Mouse (Mus musculus) heart, embryonic 10.5 days (tissue): ENCODE measurements around the gene Ppip5k2. TPM values are rescaled to one million over a fixed set of nuclear protein-coding genes. Genes with fewer than 3 reads are reported as not detected.

ENCODE experiments used
- DNase-seq: peaks from one replicate; pipeline ENCODE4 v3.0.0-alpha.2; 2017; ENCODE audit warnings: low spot score
- H3K27ac ChIP-seq: fragments of 300-500 bp; sonication (generic); 2 replicates; pipeline ENCODE4 v1.5.1; 2016; ENCODE audit warnings: mild to moderate bottlenecking
- H3K27me3 ChIP-seq: fragments of 300-500 bp; sonication (generic); 2 replicates; pipeline ENCODE4 v1.6.1; 2016; ENCODE audit warnings: mild to moderate bottlenecking; ENCODE audit not compliant: poor library complexity, insufficient read depth, severe bottlenecking
- H3K36me3 ChIP-seq: fragments of 300-500 bp; sonication (generic); 2 replicates; pipeline ENCODE4 v1.6.1; 2016; ENCODE audit warnings: mild to moderate bottlenecking, moderate library complexity
- H3K4me1 ChIP-seq: fragments of 300-500 bp; sonication (generic); 2 replicates; pipeline ENCODE4 v1.6.1; 2016; ENCODE audit warnings: mild to moderate bottlenecking
- H3K4me3 ChIP-seq: fragments of 300-500 bp; sonication (generic); 2 replicates; pipeline ENCODE4 v1.5.1; 2016; ENCODE audit warnings: mild to moderate bottlenecking, moderate library complexity
- H3K9me3 ChIP-seq: fragments of 300-500 bp; sonication (generic); 2 replicates; pipeline ENCODE4 v1.6.1; 2016; ENCODE audit warnings: mild to moderate bottlenecking, moderate library complexity
- WGBS: fragments of 180-500 bp; shearing (Covaris S2); methylation state at CpG from one replicate; pipeline ENCODE4 v1.1.7; 2016; 5-methylcytosine and 5-hydroxymethylcytosine counted together
- polyA plus RNA-seq: library from polyadenylated mRNA; unstranded; fragments of >200 nt; fragmentation: Nextera tagmentation; extraction: Ambion mirVana; gene quantifications from 2 replicates; pipeline ENCODE4 v1.2.1, GENCODE M21; 2016

The Ppip5k2 gene
- polyA plus RNA-seq, 1 experiment from 2014 or later = 29.3 TPM

GRCm38 (mm10) chr1:97746261-97746660 is 23.9 kb downstream of the Ppip5k2 start:
- no peaks in the 10 kb centered on the region for H3K4me1 ChIP-seq
- H3K36me3 ChIP-seq = peaks cover 63% of the 10 kb centered on the region
- no peaks in the 10 kb centered on the region for H3K9me3 ChIP-seq
- no peaks in the 10 kb centered on the region for H3K27me3 ChIP-seq
- WGBS = 94% methylated on average over 7 of the region's 7 CpGs
- no peak overlapping the region for H3K27ac ChIP-seq
- DNase-seq = no peak
- H3K4me3 ChIP-seq = no peak overlapping the region

GRCm38 (mm10) chr1:97745712-97746111 is 24.5 kb downstream of the Ppip5k2 start:
- DNase-seq = no peak
- WGBS = 52% methylated on average over 4 of the region's 4 CpGs
- H3K27me3 ChIP-seq = no peaks in the 10 kb centered on the region
- H3K4me1 ChIP-seq = no peaks in the 10 kb centered on the region
- peaks cover 63% of the 10 kb centered on the region for H3K36me3 ChIP-seq
- H3K9me3 ChIP-seq = no peaks in the 10 kb centered on the region
- no peak overlapping the region for H3K27ac ChIP-seq
- H3K4me3 ChIP-seq = no peak overlapping the region

GRCm38 (mm10) chr1:97743063-97743462 is 27.1 kb downstream of the Ppip5k2 start:
- Histone ChIP-seq H3K4me3 (no peak overlapping the region), H3K9me3 (no peaks in the 10 kb centered on the region), H3K36me3 (peaks cover 63% of the 10 kb centered on the region), H3K4me1 (no peaks in the 10 kb centered on the region), H3K27ac (no peak overlapping the region), H3K27me3 (no peaks in the 10 kb centered on the region)
- DNase-seq = no peak
- WGBS = 86% methylated on average over 1 of the region's 1 CpGs

GRCm38 (mm10) chr1:97729339-97729738 is 40.9 kb downstream of the Ppip5k2 start:
- H3K36me3 ChIP-seq = peaks cover 27% of the 10 kb centered on the region
- no peak overlapping the region for H3K4me3 ChIP-seq
- H3K27ac ChIP-seq = no peak overlapping the region
- H3K4me1 ChIP-seq = no peaks in the 10 kb centered on the region
- H3K9me3 ChIP-seq = no peaks in the 10 kb centered on the region
- DNase-seq = no peak
- no peaks in the 10 kb centered on the region for H3K27me3 ChIP-seq
- WGBS = 83% methylated on average over 1 of the region's 1 CpGs

GRCm38 (mm10) chr1:97726730-97727129 is 43.5 kb downstream of the Ppip5k2 start:
- WGBS = 68% methylated on average over 2 of the region's 2 CpGs
- no peaks in the 10 kb centered on the region for H3K27me3 ChIP-seq
- no peak overlapping the region for H3K27ac ChIP-seq
- H3K4me1 ChIP-seq = no peaks in the 10 kb centered on the region
- no peak for DNase-seq
- H3K9me3 ChIP-seq = no peaks in the 10 kb centered on the region
- H3K4me3 ChIP-seq = no peak overlapping the region
- H3K36me3 ChIP-seq = peaks cover 26% of the 10 kb centered on the region

- Histone ChIP-seq H3K9me3 (no peaks in the 10 kb centered on the region), H3K27ac (no peak overlapping the region), H3K36me3 (peaks cover 42% of the 10 kb centered on the region), H3K27me3 (no peaks in the 10 kb centered on the region), H3K4me1 (no peaks in the 10 kb centered on the region), H3K4me3 (no peak overlapping the region)
- 93% methylated on average over 9 of the region's 9 CpGs for WGBS
- no peak for DNase-seq
Observed at GRCm38 (mm10) chr1:97718440-97718839, 51.8 kb downstream of the Ppip5k2 start.

GRCm38 (mm10) chr1:97714334-97714868 is 55.8 kb downstream of the Ppip5k2 start:
- H3K36me3 ChIP-seq = peaks cover 50% of the 10 kb centered on the region
- H3K9me3 ChIP-seq = no peaks in the 10 kb centered on the region
- WGBS = 91% methylated on average over 11 of the region's 11 CpGs
- no peak overlapping the region for H3K27ac ChIP-seq
- no peaks in the 10 kb centered on the region for H3K4me1 ChIP-seq
- no peak overlapping the region for H3K4me3 ChIP-seq
- no peak for DNase-seq
- no peaks in the 10 kb centered on the region for H3K27me3 ChIP-seq

GRCm38 (mm10) chr1:97710520-97710919 is 59.7 kb downstream of the Ppip5k2 start:
- DNase-seq = no peak
- Histone ChIP-seq H3K27me3 (no peaks in the 10 kb centered on the region), H3K27ac (no peak overlapping the region), H3K9me3 (no peaks in the 10 kb centered on the region), H3K36me3 (peaks cover 39% of the 10 kb centered on the region), H3K4me3 (no peak overlapping the region), H3K4me1 (no peaks in the 10 kb centered on the region)
- 93% methylated on average over 3 of the region's 3 CpGs for WGBS

GRCm38 (mm10) chr1:97705389-97705788 is 64.8 kb downstream of the Ppip5k2 start:
- no peak for DNase-seq
- Histone ChIP-seq H3K4me1 (no peaks in the 10 kb centered on the region), H3K9me3 (no peaks in the 10 kb centered on the region), H3K27ac (no peak overlapping the region), H3K36me3 (peaks cover 13% of the 10 kb centered on the region), H3K4me3 (no peak overlapping the region), H3K27me3 (no peaks in the 10 kb centered on the region)

GRCm38 (mm10) chr1:97704646-97705045 is 65.6 kb downstream of the Ppip5k2 start:
- no peak overlapping the region for H3K27ac ChIP-seq
- 91% methylated on average over 1 of the region's 1 CpGs for WGBS

GRCm38 (mm10) chr1:97698956-97699570 is 71.1 kb downstream of the Ppip5k2 start:
- Histone ChIP-seq H3K27me3 (no peaks in the 10 kb centered on the region), H3K27ac (peak overlapping the region; percentile 67; the same call in 1 of the 2 replicates), H3K36me3 (no peaks in the 10 kb centered on the region), H3K9me3 (no peaks in the 10 kb centered on the region), H3K4me1 (peaks cover 9% of the 10 kb centered on the region), H3K4me3 (peak overlapping the region; percentile 35)
- 11% methylated on average over 11 of the region's 11 CpGs for WGBS
- DNase-seq = no peak

More at GRCm38 (mm10) chr1:97704646-97705045, 65.6 kb downstream of the Ppip5k2 start:
- DNase-seq = no peak
- Histone ChIP-seq H3K36me3 (peaks cover 11% of the 10 kb centered on the region), H3K4me3 (no peak overlapping the region), H3K4me1 (no peaks in the 10 kb centered on the region), H3K9me3 (no peaks in the 10 kb centered on the region), H3K27me3 (no peaks in the 10 kb centered on the region)

- DNase-seq = no peak
Observed at GRCm38 (mm10) chr1:97697273-97697672, 72.9 kb downstream of the Ppip5k2 start.

GRCm38 (mm10) chr1:97693825-97694224 is 76.4 kb downstream of the Ppip5k2 start:
- Histone ChIP-seq H3K4me1 (peaks cover 4% of the 10 kb centered on the region; the same call in 1 of the 2 replicates), H3K27me3 (no peaks in the 10 kb centered on the region)
- no peak for DNase-seq

More at GRCm38 (mm10) chr1:97697273-97697672, 72.9 kb downstream of the Ppip5k2 start:
- 83% methylated on average over 1 of the region's 1 CpGs for WGBS
- no peaks in the 10 kb centered on the region for H3K9me3 ChIP-seq
- no peak overlapping the region for H3K27ac ChIP-seq
- H3K36me3 ChIP-seq = no peaks in the 10 kb centered on the region
- H3K27me3 ChIP-seq = no peaks in the 10 kb centered on the region
- H3K4me1 ChIP-seq = peaks cover 9% of the 10 kb centered on the region
- H3K4me3 ChIP-seq = no peak overlapping the region

GRCm38 (mm10) chr1:97688756-97689155 is 81.5 kb downstream of the Ppip5k2 start:
- WGBS = 11% methylated on average over 3 of the region's 3 CpGs
- no peaks in the 10 kb centered on the region for H3K27me3 ChIP-seq
- H3K4me1 ChIP-seq = no peaks in the 10 kb centered on the region
- peak; percentile 75 for DNase-seq
- no peaks in the 10 kb centered on the region for H3K9me3 ChIP-seq
- H3K36me3 ChIP-seq = no peaks in the 10 kb centered on the region
- no peak overlapping the region for H3K4me3 ChIP-seq
- H3K27ac ChIP-seq = no peak overlapping the region

More at GRCm38 (mm10) chr1:97693825-97694224, 76.4 kb downstream of the Ppip5k2 start:
- no peak overlapping the region for H3K27ac ChIP-seq
- H3K36me3 ChIP-seq = no peaks in the 10 kb centered on the region
- no peak overlapping the region for H3K4me3 ChIP-seq
- H3K9me3 ChIP-seq = no peaks in the 10 kb centered on the region
